Mouse (Mus musculus) layer of hippocampus, adult 2 months (tissue): ENCODE measurements around the gene Tpd52l2. TPM values are rescaled to one million over a fixed set of nuclear protein-coding genes. Genes with fewer than 3 reads are reported as not detected.

Experiments
- DNase-seq, 2 experiments: peaks; one replicate each; pipeline ENCODE4 v3.0.0; 2022; ENCODE audit warnings: low spot score in 2 of 2
- H3K27ac ChIP-seq: fragments of 200-600 bp; 2 replicates; pipeline ENCODE4 v1.8.1; 2022
- H3K4me3 ChIP-seq: fragments of 200-600 bp; 2 replicates; pipeline ENCODE4 v1.8.1; 2022; ENCODE audit warnings: mild to moderate bottlenecking
- CTCF ChIP-seq: fragments of 200-600 bp; conservative IDR thresholded peaks from 2 replicates; pipeline ENCODE4 v1.8.1; 2022; ENCODE audit warnings: antibody characterized with exemption, mild to moderate bottlenecking, moderate library complexity
- long read RNA-seq, 2 experiments: library from polyadenylated mRNA; stranded (forward); transcript quantifications; one replicate each; pipeline ENCODE4 v2.0.0; 2021; ENCODE audit warnings: borderline mapping rate in 2 of 2
- total RNA-seq, 2 experiments: library from RNA; stranded (reverse); gene quantifications; 2 replicates each; pipeline ENCODE4 v1.2.3; 2021

Gene Tpd52l2
- 10 to 100 TPM; 74.7 to 75.2 TPM for total RNA-seq
- long read RNA-seq, experiment 1, transcript Tpd52l2-202 (7 exons, 1,799 nt): major isoform, 8 of 47 reads
- long read RNA-seq, experiment 1, partial matches to known transcripts: 4 of 47 reads
- long read RNA-seq, experiment 1, other reads (novel, unspliced or antisense): 27 of 47 reads
- long read RNA-seq, experiment 2, transcript Tpd52l2-202 (7 exons, 1,799 nt): major isoform, 10 of 58 reads
- long read RNA-seq, experiment 2, transcript Tpd52l2-208 (8 exons, 3,603 nt): minor isoform, 9 of 58 reads
- long read RNA-seq, experiment 2, transcript Tpd52l2-203 (9 exons, 985 nt): major isoform, 10 of 58 reads
- long read RNA-seq, experiment 2, partial matches to known transcripts: 0 of 58 reads
- long read RNA-seq, experiment 2, other reads (novel, unspliced or antisense): 27 of 58 reads

DNA sequence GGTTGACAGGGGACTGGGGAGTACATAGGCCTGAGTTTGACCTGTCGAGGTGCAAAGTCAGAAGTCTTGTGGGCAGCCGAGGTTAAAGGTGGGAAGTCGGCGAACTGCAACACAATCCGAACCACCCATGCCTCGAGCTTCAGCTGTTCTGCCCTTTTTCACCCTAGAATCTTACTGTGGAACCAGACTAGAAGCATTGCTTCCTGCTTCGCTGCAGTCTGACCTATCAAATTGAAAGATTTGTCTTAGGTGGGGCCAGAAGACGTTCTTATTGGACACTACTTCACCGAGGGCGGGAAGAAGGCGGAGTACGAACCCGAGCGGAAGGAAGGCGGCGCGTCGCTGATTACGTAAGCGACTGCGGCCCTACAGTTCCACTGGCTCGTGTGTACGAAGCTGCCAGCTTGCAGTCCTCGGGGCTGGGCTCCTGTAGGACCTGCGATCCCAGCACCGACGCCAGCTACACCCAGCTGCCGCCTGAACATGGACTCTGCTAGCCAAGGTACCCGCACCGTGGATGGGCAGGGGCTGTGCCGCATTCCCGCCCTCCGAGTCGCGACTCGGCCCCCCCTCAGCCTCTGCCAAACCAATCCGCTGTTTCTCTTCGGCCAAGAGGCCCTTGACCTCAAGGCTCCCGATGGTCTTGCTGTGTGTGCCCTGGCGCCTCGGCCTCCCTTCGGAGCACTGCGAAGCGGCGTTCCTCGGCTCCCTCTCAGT, at the start of gene Tpd52l2:
Gene Tpd52l2, plus strand, starts transcription at position 312 of the 717 bp plus-strand sequence.
- peak within 1 kb of the TSS; percentile 95 for H3K4me3 ChIP-seq
- TF ChIP-seq CTCF: no peak
- DNase-seq: peak; percentile 91 to 95
- H3K27ac ChIP-seq: peak within 1 kb of the TSS; percentile 95

DNA sequence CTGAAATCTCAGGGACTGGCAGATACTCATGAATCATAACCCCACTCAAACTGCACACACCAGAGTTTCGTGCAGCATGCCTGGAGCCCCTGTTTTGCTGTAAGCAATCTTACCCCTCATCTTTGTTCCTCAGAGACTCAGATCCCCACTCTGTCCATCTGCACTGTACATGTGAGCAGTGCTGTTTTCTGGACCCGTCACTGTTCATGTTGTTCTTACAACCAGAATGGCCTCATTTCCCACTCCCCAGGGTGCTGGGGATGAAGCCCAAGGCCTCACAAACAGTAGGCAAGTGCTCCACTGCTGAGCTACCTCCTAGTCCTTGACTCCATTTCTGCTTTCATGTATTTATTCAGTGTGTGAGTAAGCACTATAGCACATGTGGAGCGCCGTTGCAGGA, 44.8 kb upstream of the Tpd52l2 start:
- no peak overlapping the region for H3K27ac ChIP-seq
- TF ChIP-seq CTCF: no peak

DNA sequence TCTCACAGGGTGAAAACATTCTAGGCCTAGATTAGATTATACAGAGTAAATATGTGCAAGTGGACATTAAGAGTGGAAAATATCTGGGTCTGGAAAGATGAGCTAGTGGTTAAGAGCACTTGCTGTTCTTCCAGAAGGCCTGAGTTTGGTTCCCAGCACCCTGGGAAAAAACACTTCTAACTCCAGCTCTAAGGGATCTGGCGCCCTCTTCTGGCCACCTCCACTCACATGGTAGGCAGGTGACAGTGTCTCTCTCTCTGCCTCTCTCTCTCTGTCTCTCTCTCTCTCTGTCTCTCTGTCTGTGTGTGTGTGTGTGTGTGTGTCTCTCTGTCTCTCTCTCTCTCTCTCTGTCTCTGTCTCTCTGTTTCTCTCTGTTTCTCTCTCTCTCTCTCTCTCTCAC, 43.7 kb upstream of the Tpd52l2 start:
- no peak for DNase-seq
- Histone ChIP-seq H3K27ac (no peak overlapping the region), H3K4me3 (no peak overlapping the region)
- peak; percentile 22; the same call in 1 of the 2 replicates for TF ChIP-seq CTCF

More for the DNA sequence above, 44.8 kb upstream of the Tpd52l2 start:
- no peak overlapping the region for H3K4me3 ChIP-seq
- DNase-seq: no peak

DNA sequence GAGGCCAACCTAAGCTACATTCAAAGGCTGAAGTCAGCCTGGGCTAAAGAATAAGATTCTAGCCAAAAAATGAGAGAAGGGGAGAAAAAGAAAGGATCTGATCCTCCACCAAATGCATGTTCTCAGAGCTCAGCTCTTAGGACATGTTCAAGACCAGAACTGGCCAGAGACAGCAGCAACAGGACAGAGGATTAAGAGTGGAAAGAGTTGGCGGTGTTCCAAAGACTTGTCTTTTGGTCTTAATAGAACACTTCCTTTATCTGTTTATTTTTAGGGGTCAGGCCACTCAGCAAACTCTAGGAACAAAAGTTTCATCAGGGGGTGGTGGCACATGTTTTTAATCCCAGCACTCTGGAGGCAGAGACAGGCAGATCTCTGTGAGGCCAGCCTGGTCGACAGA, 41.0 kb upstream of the Tpd52l2 start:
- Histone ChIP-seq H3K4me3 (no peak overlapping the region), H3K27ac (no peak overlapping the region)
- no peak for DNase-seq
- TF ChIP-seq CTCF: no peak

DNA sequence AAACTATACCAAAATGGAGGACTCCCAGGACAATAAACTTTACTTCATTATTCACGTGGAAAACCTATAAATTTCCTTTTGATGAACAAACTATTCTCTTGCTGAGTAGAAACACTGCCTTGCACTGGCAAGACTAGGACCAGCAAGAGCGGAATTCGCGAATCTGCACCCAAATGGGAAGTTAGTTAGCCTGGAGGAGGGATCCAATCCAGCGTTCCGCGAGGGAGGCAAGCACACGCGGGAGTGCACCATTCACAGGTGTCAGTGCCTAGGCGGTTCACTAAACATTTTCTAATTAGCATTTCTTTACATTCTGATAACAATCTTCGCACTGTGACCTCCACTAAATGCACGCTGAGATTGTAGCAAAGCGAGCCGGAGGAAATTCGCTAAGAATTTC, 39.1 kb upstream of the Tpd52l2 start:
- peak in 1 of 2 experiments; percentile 15 for DNase-seq
- H3K27ac ChIP-seq: no peak overlapping the region
- TF ChIP-seq CTCF: peak; percentile 15; the same call in 1 of the 2 replicates
- peak overlapping the region; percentile 75 for H3K4me3 ChIP-seq

DNA sequence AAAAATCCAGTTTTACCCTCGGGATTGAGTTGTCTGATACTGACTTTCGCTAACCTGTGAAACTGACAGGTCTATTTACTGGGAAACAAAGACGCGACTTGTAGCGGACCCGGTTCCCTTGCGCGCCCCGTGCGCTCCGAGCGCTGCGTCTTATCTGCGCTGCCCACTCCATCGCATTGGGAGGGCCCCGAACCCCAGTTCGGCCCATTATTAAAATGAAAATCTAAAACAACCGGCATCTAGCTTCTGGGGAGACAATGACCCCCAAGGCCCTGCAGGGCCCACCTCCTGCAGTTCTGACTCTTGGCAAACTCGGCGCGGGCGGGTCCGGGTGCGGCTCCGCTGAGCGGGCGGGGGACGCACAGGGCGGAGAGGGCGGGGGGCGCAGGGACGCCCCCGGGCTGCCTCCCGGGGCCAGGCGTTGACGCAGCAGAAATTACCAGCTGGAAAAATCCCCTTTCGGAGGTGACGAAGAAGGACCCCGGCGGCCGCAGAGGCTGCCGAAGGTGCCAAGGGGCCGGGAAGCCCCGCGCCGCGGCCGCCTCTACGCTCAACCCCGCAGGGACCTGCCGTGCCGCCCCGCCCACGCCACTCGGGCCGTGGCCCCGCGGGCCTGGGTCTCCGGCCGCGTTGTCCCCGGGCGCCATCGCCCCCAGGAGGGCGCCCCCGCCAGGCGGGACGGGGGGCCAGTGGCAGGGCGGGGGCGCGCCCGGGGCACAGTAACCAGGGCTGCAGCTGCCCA, 38.4 kb upstream of the Tpd52l2 start:
- peak in 1 of 2 experiments; percentile 9 for DNase-seq
- Histone ChIP-seq H3K4me3 (peak overlapping the region; percentile 75), H3K27ac (peak overlapping the region; percentile 76)
- no peak for TF ChIP-seq CTCF

DNA sequence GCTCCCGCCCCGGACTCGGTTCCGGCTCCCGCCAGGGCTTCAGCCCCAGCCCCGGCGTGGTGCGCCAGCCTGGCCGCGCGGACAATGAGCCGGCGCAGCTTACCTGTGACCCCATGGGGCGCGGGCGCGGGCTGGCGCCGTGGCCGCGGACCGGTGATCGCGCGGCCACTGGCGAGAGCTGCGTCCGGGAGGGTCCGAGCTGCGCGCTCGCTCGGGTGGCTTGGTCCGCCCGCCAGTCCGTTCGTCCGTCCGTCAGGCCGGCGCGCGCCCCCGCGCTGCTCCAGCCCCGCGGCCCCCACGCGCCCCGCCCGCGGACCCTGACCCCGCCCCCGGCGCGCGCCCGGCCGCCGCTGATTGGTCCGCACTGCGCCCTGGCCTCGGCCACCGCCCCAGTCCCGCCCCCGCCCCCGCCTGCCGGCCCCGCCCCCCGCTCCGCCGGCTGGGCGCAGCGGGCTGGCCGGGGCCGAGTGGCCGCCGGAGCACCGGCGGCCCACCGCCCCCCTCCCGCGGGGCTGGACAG, 37.7 kb upstream of the Tpd52l2 start, which contains the start of gene Zbtb46:
Gene Zbtb46, minus strand, starts transcription at position 274 of the 520 bp plus-strand sequence.
- peak; percentile 58 to 73 for DNase-seq
- peak within 1 kb of the TSS; percentile 76 for H3K27ac ChIP-seq
- peak within 1 kb of the TSS; percentile 75 for H3K4me3 ChIP-seq
- TF ChIP-seq CTCF: no peak

DNA sequence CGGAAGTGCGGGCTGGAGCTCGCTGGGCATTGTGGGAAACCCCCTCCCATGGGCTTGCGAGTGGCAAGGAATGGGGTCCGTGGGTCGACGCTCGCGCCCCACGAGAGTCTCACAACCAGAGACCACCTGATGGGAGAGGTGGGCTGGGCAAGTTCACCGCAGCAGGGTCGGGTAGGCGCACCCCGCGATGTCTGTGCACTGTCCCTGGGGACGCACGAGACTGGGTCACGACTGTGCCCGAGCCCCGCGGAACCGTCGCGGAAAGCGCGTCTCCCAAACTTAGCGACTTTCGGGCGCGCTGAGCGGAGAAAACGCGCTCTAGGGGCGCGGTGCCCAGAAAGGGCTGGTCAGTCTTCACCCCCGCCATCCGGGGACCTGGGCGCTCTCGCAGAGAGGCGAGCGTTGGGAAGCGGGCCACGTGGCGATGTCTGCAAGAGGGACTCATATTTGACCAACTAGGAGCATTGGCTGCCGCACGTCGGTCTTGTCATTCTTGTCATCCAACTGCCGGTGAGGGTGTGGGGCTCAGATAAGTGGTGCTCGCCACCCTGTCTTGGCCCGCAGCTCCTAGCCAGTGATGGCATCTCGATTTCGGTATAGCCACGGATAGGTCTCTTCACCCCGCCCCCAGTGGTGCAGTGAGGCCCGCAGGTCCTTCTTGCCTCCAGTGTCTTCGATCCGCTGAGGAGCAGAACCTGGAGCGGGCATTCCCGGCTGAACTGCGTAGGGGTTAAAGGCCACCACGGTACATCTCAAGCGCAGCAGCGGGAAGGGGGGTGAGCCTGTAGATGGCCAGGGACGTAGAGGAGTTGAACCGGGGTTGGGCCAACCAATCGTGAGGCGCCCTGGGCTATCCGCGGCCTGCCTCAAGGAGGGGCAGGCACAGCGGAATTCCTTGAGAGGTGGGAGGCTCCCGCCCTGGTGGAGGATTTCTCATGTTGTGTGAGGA, 37.0 kb upstream of the Tpd52l2 start:
- DNase-seq: peak in 1 of 2 experiments; percentile 13
- 0 out of 2 replicates have a peak, but pooled peaks have one; percentile 11 for TF ChIP-seq CTCF
- peak overlapping the region; percentile 72; the same call in 1 of the 2 replicates for H3K27ac ChIP-seq
- peak overlapping the region; percentile 67 for H3K4me3 ChIP-seq

DNA sequence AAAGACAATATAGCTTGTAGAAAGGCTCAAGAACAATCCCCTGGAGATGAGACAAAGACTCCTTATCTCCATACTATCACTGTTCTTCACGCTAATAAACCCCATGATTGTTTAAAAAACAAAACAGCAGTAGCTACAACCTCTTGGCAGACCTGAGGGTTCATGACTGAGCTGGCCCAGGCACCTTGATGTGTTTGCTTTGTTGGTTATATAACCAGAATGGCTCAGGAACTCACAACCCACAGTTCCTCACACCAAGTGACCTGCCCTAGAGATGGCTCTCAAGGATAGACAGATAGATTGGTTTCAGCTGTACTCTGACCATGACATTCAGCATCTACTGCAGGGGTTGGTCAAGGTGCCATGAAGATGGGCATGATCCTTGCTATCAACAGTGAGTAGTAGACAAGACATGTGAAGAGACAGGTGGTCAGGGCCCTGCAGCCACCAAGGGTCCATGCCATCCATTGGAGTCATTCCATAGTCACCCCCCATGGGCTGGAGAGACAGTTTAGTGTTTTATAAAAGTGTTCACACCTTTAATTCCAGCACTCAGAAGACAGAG, 35.3 kb upstream of the Tpd52l2 start:
- no peak for DNase-seq
- Histone ChIP-seq H3K4me3 (no peak overlapping the region), H3K27ac (no peak overlapping the region)
- no peak for TF ChIP-seq CTCF

DNA sequence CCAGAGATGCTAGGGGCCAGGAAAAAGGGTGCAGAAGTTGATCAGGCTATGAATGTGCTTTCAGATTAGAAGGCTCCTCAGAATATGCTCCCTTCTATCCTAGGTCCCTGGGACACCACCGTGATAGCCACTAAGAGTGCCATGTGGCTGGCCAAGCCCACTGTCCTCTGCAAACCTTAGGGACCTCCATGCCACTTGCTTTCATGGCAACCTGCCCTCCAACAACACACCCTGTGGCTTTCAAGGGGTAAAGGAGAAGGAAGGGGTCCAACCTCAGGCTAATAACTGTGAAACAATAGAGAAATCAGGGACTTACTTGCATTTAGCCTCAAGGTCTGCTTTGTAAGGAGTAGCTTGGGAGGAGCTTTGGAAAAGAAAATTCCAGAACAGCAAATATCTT, 34.3 kb upstream of the Tpd52l2 start:
- Histone ChIP-seq H3K27ac (no peak overlapping the region; the same call in 1 of the 2 replicates), H3K4me3 (no peak overlapping the region)
- no peak for TF ChIP-seq CTCF
- no peak for DNase-seq
